Mouse (Mus musculus) retina, postnatal 1 day (tissue): ENCODE data around the gene Flrt3.

Experiments used
- DNase-seq: peaks from one replicate; pipeline ENCODE4 v3.0.0-alpha.2; 2012

Flrt3 gene

GRCm38 (mm10) chr2:140670963-140671702 is at the start of gene Flrt3:
TSS of gene Flrt3 (minus strand) at chr2:140671469.
- peak; percentile 95 for DNase-seq

- no peak for DNase-seq
These were observed 46.1 kb upstream of the Flrt3 start for GRCm38 (mm10) chr2:140717407-140717806.

GRCm38 (mm10) chr2:140715822-140716221 is 44.6 kb upstream of the Flrt3 start:
- no peak for DNase-seq

- DNase-seq: no peak
These were observed 36.3 kb upstream of the Flrt3 start for GRCm38 (mm10) chr2:140707550-140707949.

- peak; percentile 48 for DNase-seq
These were observed 34.0 kb upstream of the Flrt3 start for GRCm38 (mm10) chr2:140705278-140705677.

GRCm38 (mm10) chr2:140704146-140704545 is 32.9 kb upstream of the Flrt3 start:
- DNase-seq: peak; percentile 31

- DNase-seq: no peak
These were observed 32.1 kb upstream of the Flrt3 start for GRCm38 (mm10) chr2:140703377-140703776.

- DNase-seq: no peak
These were observed 27.3 kb upstream of the Flrt3 start for GRCm38 (mm10) chr2:140698585-140698984.

GRCm38 (mm10) chr2:140693845-140694244 is 22.6 kb upstream of the Flrt3 start:
- DNase-seq: no peak

- no peak for DNase-seq
These were observed 21.2 kb upstream of the Flrt3 start for GRCm38 (mm10) chr2:140692461-140692860.

GRCm38 (mm10) chr2:140691403-140691802 is 20.1 kb upstream of the Flrt3 start:
- DNase-seq: no peak

- DNase-seq: no peak
These were observed 19.6 kb upstream of the Flrt3 start for GRCm38 (mm10) chr2:140690906-140691305.

GRCm38 (mm10) chr2:140676728-140677127 is 5.5 kb upstream of the Flrt3 start:
- no peak for DNase-seq

GRCm38 (mm10) chr2:140673466-140673865 is 2.2 kb upstream of the Flrt3 start:
- DNase-seq: no peak

- peak; percentile 71 for DNase-seq
These were observed 812 bp downstream of the Flrt3 start for GRCm38 (mm10) chr2:140670457-140670856.

- peak; percentile 22 for DNase-seq
These were observed 1.5 kb downstream of the Flrt3 start for GRCm38 (mm10) chr2:140669786-140670185.

- peak; percentile 85 for DNase-seq
These were observed 2.2 kb downstream of the Flrt3 start for GRCm38 (mm10) chr2:140669081-140669480.

GRCm38 (mm10) chr2:140668311-140668710 is 3.0 kb downstream of the Flrt3 start:
- DNase-seq: peak; percentile 92

- no peak for DNase-seq
These were observed 3.8 kb downstream of the Flrt3 start for GRCm38 (mm10) chr2:140667261-140668047.

GRCm38 (mm10) chr2:140666846-140667245 is 4.4 kb downstream of the Flrt3 start:
- DNase-seq: no peak

- DNase-seq: no peak
These were observed 6.9 kb downstream of the Flrt3 start for GRCm38 (mm10) chr2:140664381-140664780.

GRCm38 (mm10) chr2:140662673-140663072 is 8.6 kb downstream of the Flrt3 start:
- DNase-seq: no peak

GRCm38 (mm10) chr2:140653978-140654377 is 17.3 kb downstream of the Flrt3 start:
- DNase-seq: no peak

- DNase-seq: no peak
These were observed 17.8 kb downstream of the Flrt3 start for GRCm38 (mm10) chr2:140653481-140653880.
